Mouse (Mus musculus) spleen, adult 18-20 months (tissue): ENCODE measurements at regions not wholly inside any gene's neighbourhood (a gene's known extent, or its start where the extent isn't known, plus 50 kb on each side); places are given as distances from the start of the nearest gene placed in this dataset.
A peak's percentile ranks its signal among the peaks of the same experiment; 100 is the strongest.

ENCODE experiments used
- DNase-seq, 2 experiments: peaks; one replicate each; pipeline ENCODE4 v3.0.0; 2022; ENCODE audit warnings: mixed read lengths in 2 of 2

DNA sequence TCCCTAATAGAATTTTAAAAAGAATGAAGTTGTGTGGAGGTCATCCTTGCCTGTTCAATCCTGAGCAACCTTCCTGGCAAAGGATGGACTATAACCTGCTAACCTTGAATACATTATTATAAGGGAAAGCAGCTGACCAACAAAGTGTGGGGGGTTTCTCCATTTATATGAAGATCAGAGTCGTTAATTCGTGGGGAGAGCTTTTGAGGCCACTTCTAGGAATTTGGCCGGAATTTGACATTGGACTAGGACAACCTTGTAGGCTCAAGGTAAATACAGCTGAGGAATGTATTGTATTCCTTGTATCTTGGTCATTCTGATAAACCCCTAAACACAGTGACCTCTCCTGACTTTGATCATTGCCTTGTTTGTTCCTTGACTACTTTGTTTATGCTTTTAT, 56.9 kb downstream of the Klf4 start:
- DNase-seq, result no peak

DNA sequence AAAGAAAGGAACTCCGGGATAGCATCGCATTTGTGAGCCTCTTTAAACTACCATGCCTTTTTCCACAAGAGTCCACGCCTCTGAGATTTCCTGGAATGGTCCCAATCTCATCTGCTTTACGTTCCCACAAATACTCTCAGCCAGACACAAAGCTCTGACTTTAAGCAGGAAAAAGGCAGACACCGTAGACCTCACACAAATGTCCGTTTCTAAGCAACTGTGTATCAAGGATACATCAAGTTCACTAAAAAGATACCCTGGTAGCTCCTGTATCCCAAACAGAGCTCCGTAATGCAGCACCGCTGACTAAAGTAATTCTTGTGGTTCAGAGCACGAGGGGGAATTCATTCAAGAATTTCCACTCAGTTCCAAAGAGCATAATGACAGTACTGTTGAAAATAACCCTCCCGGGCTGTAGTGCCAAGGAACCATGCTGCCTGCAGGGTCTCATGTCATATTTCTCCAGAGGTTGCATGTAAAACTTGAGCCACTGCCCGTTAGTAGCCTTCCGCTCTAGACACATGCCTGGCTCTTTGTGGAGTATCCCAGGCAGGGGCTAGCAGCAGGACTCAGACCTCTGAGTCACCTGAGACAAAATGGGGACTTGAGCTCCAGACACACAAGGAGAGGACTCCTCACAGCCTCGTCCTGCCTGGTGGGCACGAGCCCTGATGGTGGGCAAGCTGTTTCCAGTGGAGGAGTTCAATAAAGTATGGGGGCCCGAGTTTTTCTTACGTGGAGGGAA, 58.0 kb downstream of the Klf4 start:
- no peak for DNase-seq

DNA sequence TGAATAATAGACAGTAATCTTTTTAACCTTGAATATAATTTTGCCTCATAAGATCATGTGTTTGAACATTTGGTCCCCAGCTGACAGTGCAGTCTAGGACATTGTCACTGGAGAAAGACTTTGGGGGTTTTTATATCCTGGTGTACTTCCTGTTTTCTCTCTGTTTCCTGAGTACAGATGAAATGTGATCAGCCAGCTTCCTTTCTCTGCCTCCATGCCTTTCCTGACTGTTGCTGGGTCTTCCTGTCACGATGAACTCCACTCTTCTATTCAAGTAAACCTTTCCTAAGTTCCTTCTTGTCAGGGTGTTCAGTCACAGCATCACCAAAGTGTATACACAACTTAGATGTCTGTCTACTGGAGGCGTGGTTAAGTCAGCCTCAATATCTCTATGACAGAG, 59.6 kb downstream of the Klf4 start:
- no peak for DNase-seq

DNA sequence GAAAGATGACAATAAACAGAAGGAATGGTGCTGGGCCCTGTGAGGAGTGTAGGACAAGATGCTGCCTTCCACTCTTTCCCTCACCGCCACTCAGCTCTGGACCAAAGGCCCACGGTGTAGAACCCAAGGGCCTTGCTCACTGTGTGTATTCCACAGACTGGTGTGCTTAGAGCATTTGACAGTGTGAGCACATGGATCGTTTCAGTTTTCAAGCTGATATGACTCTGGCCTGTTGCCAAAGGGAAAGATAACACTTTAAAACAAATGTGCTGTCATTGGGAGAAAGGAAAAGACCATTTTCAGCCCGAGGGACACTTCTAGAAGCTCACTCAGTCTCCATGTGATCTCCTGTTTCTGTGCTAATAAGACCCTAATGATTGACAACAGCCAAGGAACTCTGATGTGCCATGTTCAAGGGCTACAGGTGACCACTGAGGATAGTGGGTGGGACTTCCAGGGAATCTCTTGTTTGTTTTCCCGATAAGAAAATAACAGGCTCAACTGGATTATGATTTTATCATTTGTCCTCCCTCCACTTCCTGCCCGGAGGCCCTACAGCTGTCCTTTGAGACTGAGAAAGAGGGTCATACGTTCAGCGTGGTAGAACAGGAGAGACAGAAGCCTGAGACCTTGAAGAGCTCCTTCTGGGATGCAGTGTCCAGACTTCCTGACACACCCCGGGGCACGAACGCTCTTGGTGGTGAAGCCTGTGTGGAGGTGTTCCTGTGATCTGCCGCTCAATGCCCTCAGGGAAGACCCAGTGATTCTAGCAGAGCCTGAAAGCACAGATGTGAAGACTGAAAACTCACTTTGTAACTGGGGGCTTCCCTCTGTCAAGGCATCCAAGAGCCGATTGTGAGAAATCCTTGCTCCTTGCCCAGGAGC, 61.2 kb downstream of the Klf4 start:
- DNase-seq, result no peak

DNA sequence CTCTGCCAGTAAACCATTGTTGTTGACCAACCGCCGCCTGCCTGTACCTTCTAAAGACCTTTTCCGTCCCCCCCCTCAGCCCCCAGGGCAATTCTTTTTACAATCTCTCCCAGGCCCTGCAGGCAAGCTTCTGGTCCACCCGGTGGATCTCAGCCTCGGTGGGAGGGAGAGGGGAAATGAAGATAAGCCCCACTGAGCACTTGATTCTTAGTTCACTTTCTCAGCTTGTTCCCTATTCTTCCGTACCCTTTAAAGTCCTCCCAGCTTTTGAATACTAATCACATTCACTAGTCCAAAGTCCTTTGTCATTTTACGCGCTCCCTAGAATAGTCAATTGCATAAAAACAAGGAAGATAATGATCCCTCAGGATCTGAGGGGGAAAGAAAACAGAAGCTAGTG, 68.1 kb downstream of the Klf4 start:
- no peak for DNase-seq

DNA sequence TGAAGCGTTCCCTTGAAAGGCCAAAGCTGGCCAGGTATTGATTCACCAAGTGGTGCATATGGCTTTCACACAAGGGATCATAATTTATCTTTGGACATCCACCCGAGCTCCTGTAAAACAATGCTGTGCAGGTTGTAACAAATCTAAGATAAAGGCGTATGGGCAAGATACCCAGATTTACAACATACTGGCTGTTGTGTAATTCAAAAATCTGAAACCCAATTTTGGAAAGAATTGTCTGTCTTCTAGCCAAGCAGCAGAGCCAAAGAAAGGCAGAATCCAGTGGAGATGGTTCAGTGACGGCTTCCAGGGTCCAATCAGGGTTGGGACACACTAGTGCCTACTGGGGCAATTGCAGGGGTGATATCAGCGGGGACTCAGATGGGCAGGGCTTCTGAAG, 70.3 kb downstream of the Klf4 start:
- DNase-seq, result no peak

DNA sequence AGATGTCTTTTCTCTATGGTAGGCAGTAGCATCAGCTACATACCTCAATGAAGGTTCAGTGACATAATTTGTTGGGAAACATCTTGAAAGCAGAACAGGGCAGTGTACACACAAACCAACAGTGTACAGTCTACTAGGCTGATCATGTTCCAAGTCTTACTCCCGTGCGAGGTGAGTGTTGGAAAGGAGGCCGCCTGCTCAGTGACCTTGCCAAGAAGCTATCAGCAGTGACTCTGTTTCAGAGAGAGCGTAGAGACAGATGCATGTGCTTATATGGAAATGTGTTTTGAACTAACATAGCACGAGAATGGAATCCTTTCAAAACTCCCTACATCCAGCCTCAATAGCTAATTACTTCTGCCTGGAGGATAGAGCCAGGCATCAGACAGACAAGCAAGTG, 78.4 kb downstream of the Klf4 start:
- no peak for DNase-seq

DNA sequence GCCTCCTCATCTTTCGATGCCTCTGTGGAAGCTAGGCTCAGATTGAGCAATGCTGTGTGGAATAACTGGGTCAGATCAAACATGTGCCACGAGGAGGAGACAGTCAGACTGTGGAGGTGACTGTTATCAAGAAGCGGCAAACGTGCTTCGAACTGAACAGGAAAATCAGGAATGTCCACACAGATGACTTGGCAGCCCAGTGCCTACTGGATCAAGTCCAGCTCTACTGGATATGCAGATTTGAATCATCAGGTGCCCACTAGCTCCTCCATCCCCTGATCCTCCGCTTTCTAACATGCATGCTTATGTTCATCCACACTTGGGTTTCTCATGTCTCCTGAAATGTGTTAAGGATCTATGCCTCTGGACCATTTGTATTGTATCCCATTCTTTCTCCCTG, 79.7 kb downstream of the Klf4 start:
- no peak for DNase-seq

DNA sequence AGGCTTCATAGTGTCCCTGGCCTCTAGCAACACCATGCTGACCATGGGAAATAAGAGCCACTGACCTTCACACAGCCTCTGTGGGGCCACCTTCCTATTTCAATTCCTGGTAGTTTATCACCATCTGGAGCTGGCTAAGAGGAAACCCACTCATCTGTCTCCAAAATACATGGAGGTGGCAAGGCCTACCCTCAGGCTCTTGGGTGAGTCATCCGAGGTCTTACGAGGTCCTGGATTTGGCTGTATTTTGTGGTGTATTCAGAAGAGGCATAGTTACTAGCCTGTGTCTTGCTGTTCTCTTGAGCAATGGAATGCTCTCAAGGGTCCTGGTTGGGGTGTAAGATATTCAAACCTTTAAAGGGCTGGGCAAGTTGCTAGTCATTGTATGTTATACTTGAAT, 80.6 kb downstream of the Klf4 start:
- DNase-seq, result no peak

DNA sequence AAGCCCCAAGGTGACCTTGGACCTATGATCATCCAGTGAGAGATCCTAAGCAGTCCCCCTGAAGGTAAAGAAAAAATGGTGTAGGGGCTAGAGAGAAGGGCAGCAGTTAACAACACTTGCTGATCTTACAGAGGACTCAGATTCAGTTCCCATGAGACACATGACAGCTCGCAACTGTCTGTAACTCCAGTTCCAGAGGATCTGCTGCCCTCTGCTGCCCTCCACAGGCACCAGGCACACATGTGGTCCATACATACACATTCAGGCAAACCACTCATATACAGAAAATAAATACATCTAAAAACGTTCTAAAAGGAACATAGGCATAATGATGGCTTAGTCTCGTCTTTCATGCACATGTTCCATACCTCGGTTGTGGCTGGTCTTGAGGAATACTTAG, 81.2 kb downstream of the Klf4 start:
- DNase-seq, result peak in 1 of 2 experiments; percentile 17

DNA sequence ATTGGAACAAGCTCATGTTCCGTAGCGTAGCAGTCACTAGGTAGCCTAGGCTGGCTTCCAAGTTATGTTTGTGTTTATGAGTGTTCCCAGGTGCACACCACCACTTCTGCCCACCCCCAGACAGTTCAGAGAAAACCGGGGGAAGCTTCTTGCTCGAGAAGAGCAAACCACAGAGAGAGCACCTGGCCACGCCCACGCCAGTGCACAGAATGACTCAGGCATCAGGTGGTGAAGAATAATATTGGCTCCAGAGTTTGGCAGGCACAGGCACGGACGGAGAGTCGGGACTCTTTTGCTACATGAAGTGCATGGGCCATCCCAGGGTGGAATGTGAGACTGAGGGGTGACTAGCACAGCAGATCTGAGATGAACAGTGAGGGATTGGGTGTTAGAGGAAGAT, 88.8 kb downstream of the Klf4 start:
- DNase-seq, result no peak

DNA sequence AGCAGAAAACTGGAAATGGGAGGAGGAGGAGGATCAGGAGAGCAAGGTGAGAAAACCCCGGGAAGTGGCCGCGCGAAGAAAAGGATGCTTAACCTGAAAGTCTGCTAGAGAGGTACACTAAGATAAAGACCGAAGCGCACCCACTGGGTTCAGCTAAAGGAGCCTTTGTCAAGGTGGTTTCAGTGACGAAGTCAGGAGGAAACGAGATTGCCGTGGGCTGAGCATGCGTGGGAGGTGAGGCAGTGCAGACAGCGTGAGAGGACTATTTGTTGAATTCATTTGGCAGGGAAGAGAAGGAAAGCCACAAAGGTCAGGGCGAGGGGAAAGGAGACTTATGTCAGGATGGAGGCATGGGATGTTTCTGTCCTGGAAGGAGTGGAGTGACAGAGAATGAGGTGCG, 90.2 kb downstream of the Klf4 start:
- DNase-seq, result no peak
